Mouse (Mus musculus) forebrain, postnatal 0 days (tissue): ENCODE data around the gene Sars2. TPM values are rescaled to one million over a fixed set of nuclear protein-coding genes. Genes with fewer than 3 reads are reported as not detected.

ENCODE experiments used
- ATAC-seq: fragments of 200-750 bp; cut with Nextera tagmentation; 2 replicates; pipeline ENCODE4 v1.8.0; 2017; ENCODE audit warnings: mild to moderate bottlenecking, moderate library complexity
- DNase-seq: peaks from one replicate; pipeline ENCODE4 v3.0.0-alpha.2; 2015
- H3K27ac ChIP-seq: fragments of 300-500 bp; sonication (generic); 2 replicates; pipeline ENCODE4 v1.5.1; 2014; ENCODE audit warnings: low read depth, mild to moderate bottlenecking, antibody characterized with exemption, low read length, moderate library complexity, mixed read lengths
- H3K27me3 ChIP-seq: fragments of 300-500 bp; sonication (generic); 2 replicates; pipeline ENCODE4 v1.6.1; 2014; ENCODE audit warnings: mild to moderate bottlenecking, low read length, mixed read lengths; ENCODE audit not compliant: insufficient read depth
- H3K36me3 ChIP-seq: fragments of 300-500 bp; sonication (generic); 2 replicates; pipeline ENCODE4 v1.6.1; 2014; ENCODE audit warnings: mild to moderate bottlenecking, moderate library complexity; ENCODE audit not compliant: insufficient read depth
- H3K4me1 ChIP-seq: fragments of 300-500 bp; sonication (generic); 2 replicates; pipeline ENCODE4 v1.6.1; 2014; ENCODE audit warnings: antibody characterized with exemption; ENCODE audit not compliant: insufficient read depth
- H3K4me2 ChIP-seq: fragments of 300-500 bp; sonication (generic); 2 replicates; pipeline ENCODE4 v1.6.1; 2014; ENCODE audit warnings: low read depth, mild to moderate bottlenecking, moderate library complexity
- H3K4me3 ChIP-seq: fragments of 300-500 bp; sonication (generic); 2 replicates; pipeline ENCODE4 v1.5.1; 2014; ENCODE audit warnings: low read depth, low read length, mixed read lengths
- H3K9ac ChIP-seq: fragments of 300-500 bp; sonication (generic); 2 replicates; pipeline ENCODE4 v1.6.1; 2014; ENCODE audit warnings: mild to moderate bottlenecking
- H3K9me3 ChIP-seq: fragments of 300-500 bp; sonication (generic); 2 replicates; pipeline ENCODE4 v1.6.1; 2016; ENCODE audit warnings: low read length
- CTCF ChIP-seq: sonication (generic); IDR thresholded peaks from 2 replicates; pipeline ENCODE4 v1.5.1; 2016; ENCODE audit warnings: antibody characterized with exemption, control low read depth, low read depth
- WGBS: fragments of 180-500 bp; shearing (Covaris S2); extraction: QIAGEN DNeasy Blood & Tissue Kit; methylation state at CpG from one replicate; pipeline ENCODE4 v1.1.7; 2014; 5-methylcytosine and 5-hydroxymethylcytosine counted together
- polyA plus RNA-seq: library from polyadenylated mRNA; unstranded; fragments of >200 nt; fragmentation: Nextera tagmentation; extraction: Ambion mirVana; gene quantifications from 2 replicates; pipeline ENCODE4 v1.2.1, GENCODE M21; 2015
- total RNA-seq: library from RNA; depleted of rRNA; stranded (reverse); fragments of >200 nt; gene quantifications from 2 replicates; pipeline ENCODE4 v1.2.3, GENCODE M21; 2014

Gene Sars2
- total and polyA plus RNA-seq, 2 experiments from 2014 or later: 15.1 to 16.1 TPM

DNA sequence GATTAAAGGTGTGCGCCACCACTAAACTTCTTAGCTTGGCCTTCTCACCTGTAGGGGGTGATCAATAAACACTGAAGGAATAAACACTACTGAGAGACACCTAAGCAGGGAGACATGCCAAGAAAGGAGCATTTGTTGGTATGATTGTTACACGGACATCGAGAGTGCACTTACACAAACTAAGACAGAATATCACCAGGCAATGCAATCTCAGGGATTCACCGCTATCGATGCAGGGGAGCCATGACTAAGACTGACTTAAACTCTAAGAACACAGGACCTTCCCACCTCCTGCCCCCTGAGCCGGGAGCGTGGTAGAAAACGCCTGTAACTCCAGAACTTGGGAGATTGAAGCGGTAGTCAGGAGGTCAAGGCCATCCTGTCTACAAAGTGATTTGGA, 843 bp upstream of the Sars2 start:
- Histone ChIP-seq H3K27me3 (no peaks in the 10 kb centered on the region), H3K4me2 (peak overlapping the region; percentile 87), H3K9me3 (no peaks in the 10 kb centered on the region), H3K27ac (peak overlapping the region; percentile 80; the same call in 1 of the 2 replicates), H3K4me3 (peak overlapping the region; percentile 61), H3K9ac (peak overlapping the region; percentile 72), H3K36me3 (no peaks in the 10 kb centered on the region; the same call in 1 of the 2 replicates), H3K4me1 (peaks cover 8% of the 10 kb centered on the region)
- WGBS: 39% methylated on average over 9 of the region's 9 CpGs
- ATAC-seq (no peak), DNase-seq (no peak)
- TF ChIP-seq CTCF: 0 out of 2 replicates have a peak, but pooled peaks have one; percentile 2

DNA sequence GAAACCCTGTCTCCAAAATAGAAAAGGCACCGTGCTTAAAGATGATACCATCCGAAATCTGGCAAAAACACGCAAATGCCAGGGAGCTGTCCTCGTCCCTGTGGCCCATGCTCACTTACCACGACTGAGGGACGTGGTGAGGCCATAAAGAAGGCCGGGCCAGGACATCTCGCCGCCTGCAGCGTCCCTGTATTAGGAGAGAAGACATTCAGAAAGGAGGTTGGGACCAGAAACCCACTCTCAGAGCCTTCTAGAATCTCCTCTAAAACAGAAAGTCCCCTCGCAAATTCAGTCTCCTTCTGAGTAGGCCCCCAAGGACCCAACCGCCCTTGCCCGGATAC, 454 bp upstream of the Sars2 start:
- Histone ChIP-seq H3K9me3 (no peaks in the 10 kb centered on the region), H3K4me2 (peak overlapping the region; percentile 87), H3K27ac (peak overlapping the region; percentile 80), H3K9ac (peak overlapping the region; percentile 72), H3K4me3 (peak overlapping the region; percentile 61), H3K36me3 (no peaks in the 10 kb centered on the region; the same call in 1 of the 2 replicates), H3K4me1 (peaks cover 8% of the 10 kb centered on the region), H3K27me3 (no peaks in the 10 kb centered on the region)
- no peak for TF ChIP-seq CTCF
- ATAC-seq (peak; percentile 8), DNase-seq (no peak)
- 1% methylated on average over 13 of the region's 13 CpGs for WGBS

DNA sequence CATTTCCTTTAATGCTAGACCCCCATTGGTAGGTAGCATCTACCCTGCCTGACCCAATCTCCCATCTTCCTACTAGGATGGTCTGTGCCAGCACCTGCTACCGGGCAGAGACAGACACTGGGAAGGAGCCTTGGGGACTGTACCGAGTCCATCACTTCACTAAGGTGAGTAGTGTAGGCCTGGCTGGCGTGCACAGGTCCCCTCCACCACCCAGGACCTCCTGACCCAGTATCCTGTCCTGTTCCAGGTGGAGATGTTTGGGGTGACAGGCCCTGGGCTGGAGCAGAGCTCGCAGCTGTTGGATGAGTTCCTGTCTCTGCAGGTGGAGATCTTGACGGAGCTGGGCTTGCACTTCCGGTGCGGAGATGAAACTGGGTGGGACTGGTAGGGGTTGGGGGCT, 8.1 kb downstream of the Sars2 start:
- Histone ChIP-seq H3K9ac (no peak overlapping the region), H3K4me1 (no peaks in the 10 kb centered on the region), H3K9me3 (no peaks in the 10 kb centered on the region), H3K4me3 (no peak overlapping the region), H3K36me3 (peaks cover 8% of the 10 kb centered on the region), H3K27ac (no peak overlapping the region), H3K4me2 (no peak overlapping the region), H3K27me3 (no peaks in the 10 kb centered on the region)
- 92% methylated on average over 7 of the region's 7 CpGs for whole genome bisulfite sequencing
- TF ChIP-seq CTCF: no peak
- DNase-seq (no peak), ATAC-seq (no peak)

DNA sequence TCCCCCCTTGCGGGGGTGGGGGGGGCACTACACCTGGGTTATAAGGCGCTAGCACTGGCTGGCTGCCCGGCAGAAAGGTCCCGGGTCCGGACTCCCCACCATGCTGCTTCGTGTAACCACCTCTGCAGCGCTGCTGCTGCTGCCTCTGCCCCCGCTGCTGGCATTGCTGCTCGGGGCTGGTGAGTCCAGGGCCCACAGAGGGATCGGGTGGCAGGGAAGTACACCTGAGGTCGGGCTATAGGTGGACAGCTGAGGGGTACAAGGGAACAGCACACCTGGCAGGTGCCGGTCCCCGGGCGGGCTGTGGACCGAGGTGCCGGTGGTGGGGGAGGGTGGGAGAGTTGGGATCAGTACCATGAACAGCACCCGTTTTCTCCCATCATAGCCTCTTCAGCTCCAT, 14.3 kb downstream of the Sars2 start, which contains the start of gene Ccer2:
Gene Ccer2 (plus strand): TSS at position 96 of the 400 bp plus-strand sequence.
- Histone ChIP-seq H3K27me3 (peaks cover 5% of the 10 kb centered on the region; the same call in 1 of the 2 replicates), H3K9ac (no peak within 1 kb of the TSS; the same call in 1 of the 2 replicates), H3K4me1 (no peaks in the 10 kb centered on the region), H3K4me3 (no peak within 1 kb of the TSS), H3K4me2 (peak within 1 kb of the TSS; percentile 27; the same call in 1 of the 2 replicates), H3K9me3 (no peaks in the 10 kb centered on the region), H3K27ac (no peak within 1 kb of the TSS), H3K36me3 (peaks cover 36% of the 10 kb centered on the region)
- DNase-seq (no peak), ATAC-seq (no peak)
- WGBS: 4% methylated on average over 17 of the region's 17 CpGs
- TF ChIP-seq CTCF: no peak

DNA sequence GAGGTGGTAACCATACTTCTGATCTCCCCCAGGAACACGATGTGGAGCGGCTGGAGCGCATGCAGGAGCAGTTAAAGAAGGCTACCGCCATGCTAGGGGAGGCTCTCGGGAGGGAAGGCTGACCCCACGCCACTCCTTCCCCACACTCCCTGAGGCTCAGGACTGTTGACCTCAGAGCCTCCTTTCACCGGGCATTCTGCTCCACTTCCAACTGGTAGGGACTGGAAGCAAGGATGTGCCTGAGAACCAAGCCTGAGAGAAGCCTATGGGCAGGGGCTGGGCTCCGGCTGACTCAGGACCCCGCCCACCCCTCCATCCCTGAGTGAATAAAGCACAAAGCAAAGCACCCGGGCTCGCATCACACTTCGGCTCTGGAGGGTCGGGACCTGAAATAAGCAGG, 16.8 kb downstream of the Sars2 start:
- no peak overlapping the region for H3K4me2 ChIP-seq
- ATAC-seq: no peak
- peaks cover 5% of the 10 kb centered on the region; the same call in 1 of the 2 replicates for H3K27me3 ChIP-seq
- no peak for DNase-seq
- H3K9ac ChIP-seq: no peak overlapping the region
- no peaks in the 10 kb centered on the region for H3K9me3 ChIP-seq
- H3K4me3 ChIP-seq: no peak overlapping the region
- H3K4me1 ChIP-seq: no peaks in the 10 kb centered on the region
- peaks cover 39% of the 10 kb centered on the region for H3K36me3 ChIP-seq
- 79% methylated on average over 13 of the region's 13 CpGs for WGBS
- H3K27ac ChIP-seq: no peak overlapping the region
- no peak for TF ChIP-seq CTCF

DNA sequence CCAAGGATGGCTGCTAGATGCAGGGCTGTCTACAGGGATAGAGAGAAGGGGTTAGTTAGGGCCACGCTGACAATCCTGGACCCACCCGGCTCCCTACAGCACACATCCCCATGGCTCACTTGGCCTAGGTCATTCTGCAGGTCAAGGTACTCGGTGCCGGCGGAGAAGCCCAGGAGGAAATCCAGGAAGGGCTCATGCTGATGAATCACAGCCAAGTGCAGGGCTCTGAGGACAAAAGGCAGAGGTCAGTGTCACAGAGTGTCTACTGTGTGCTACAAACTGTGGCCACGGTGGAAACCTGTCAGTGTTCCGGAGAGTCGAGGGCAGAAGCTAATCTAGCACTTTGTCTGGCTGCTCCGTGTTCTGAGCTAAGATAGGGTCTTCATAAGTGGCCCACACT, 20.1 kb downstream of the Sars2 start:
- 89% methylated on average over 9 of the region's 9 CpGs for WGBS
- H3K9ac ChIP-seq: no peak overlapping the region
- H3K4me3 ChIP-seq: no peak overlapping the region
- no peak overlapping the region for H3K4me2 ChIP-seq
- no peak for TF ChIP-seq CTCF
- DNase-seq (no peak), ATAC-seq (no peak)
- H3K36me3 ChIP-seq: peaks cover 37% of the 10 kb centered on the region
- 0 out of 2 replicates have a peak, but pooled peaks cover 1% of the 10 kb centered on the region for H3K27me3 ChIP-seq
- no peaks in the 10 kb centered on the region for H3K9me3 ChIP-seq
- peaks cover 8% of the 10 kb centered on the region; the same call in 1 of the 2 replicates for H3K4me1 ChIP-seq
- H3K27ac ChIP-seq: no peak overlapping the region

DNA sequence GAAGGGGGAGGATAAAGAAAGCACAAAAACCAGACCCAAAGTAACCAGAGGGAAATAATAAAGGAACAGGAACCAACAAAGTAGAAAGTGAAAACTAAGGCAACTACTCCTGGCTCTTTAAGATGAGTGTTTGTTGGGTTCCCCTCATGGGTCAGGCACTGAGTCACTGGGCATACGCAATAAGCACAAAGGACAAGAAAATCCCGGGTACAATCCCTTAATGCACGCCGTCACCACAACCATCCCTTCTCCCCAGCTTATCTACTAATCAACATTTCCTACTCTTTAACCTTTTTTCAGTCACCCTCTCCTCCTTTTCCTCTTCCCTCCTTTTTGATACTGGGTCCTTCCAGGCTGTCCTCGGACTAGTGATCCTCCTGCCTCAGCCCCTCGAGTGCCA, 23.4 kb downstream of the Sars2 start:
- peaks cover 14% of the 10 kb centered on the region for H3K36me3 ChIP-seq
- H3K4me3 ChIP-seq: peak overlapping the region; percentile 89
- no peak for TF ChIP-seq CTCF
- H3K9me3 ChIP-seq: no peaks in the 10 kb centered on the region
- H3K27ac ChIP-seq: no peak overlapping the region
- H3K9ac ChIP-seq: no peak overlapping the region
- DNase-seq (no peak), ATAC-seq (no peak)
- H3K4me1 ChIP-seq: peaks cover 13% of the 10 kb centered on the region
- peak overlapping the region; percentile 61 for H3K4me2 ChIP-seq
- no peaks in the 10 kb centered on the region for H3K27me3 ChIP-seq
- WGBS: 87% methylated on average over 6 of the region's 6 CpGs
